Mouse (Mus musculus) heart, adult 2 months (tissue): ENCODE measurements at regions not wholly inside any gene's neighbourhood (a gene's known extent, or its start where the extent isn't known, plus 50 kb on each side); places are given as distances from the start of the nearest gene placed in this dataset.

ENCODE experiments used
- CTCF ChIP-seq: fragments of 200-600 bp; IDR thresholded peaks from 2 replicates; pipeline ENCODE4 v1.8.1; 2022; ENCODE audit warnings: antibody characterized with exemption, mild to moderate bottlenecking, moderate library complexity
- POLR2A ChIP-seq: fragments of 200-500 bp; IDR thresholded peaks from 2 replicates; pipeline ENCODE4 v1.6.1; 2011; ENCODE audit warnings: mild to moderate bottlenecking, low read depth, low read length, control low read depth; ENCODE audit not compliant: insufficient read depth

GRCm38 (mm10) chr14:37819959-37820358, 684.9 kb upstream of the Ghitm start:
- TF ChIP-seq CTCF (peak; percentile 9; the same call in 1 of the 2 replicates), POLR2A (no peak)
